Mouse (Mus musculus) bone marrow macrophage, adult 2 months (primary cell): ENCODE measurements around the gene Cnga3. TPM values are rescaled to one million over a fixed set of nuclear protein-coding genes. Genes with fewer than 3 reads are reported as not detected.

Source experiments
- H3K27ac ChIP-seq: 2 replicates; pipeline ENCODE4 v1.5.1; 2012; ENCODE audit warnings: low read depth, low read length; ENCODE audit not compliant: insufficient read depth
- H3K4me1 ChIP-seq: 2 replicates; pipeline ENCODE4 v1.6.1; 2012; ENCODE audit warnings: low read length; ENCODE audit not compliant: control insufficient read depth, insufficient read depth
- H3K4me3 ChIP-seq: 2 replicates; pipeline ENCODE4 v1.5.1; 2012; ENCODE audit warnings: mild to moderate bottlenecking, low read length, moderate library complexity; ENCODE audit not compliant: insufficient read depth
- CTCF ChIP-seq: IDR thresholded peaks from 2 replicates; pipeline ENCODE4 v1.5.1; 2012; ENCODE audit warnings: low read depth, mild to moderate bottlenecking, low read length, moderate library complexity
- POLR2A ChIP-seq: IDR thresholded peaks from 2 replicates; pipeline ENCODE4 v1.6.1; 2012; ENCODE audit warnings: mild to moderate bottlenecking, low read depth, low read length, borderline replicate concordance
- polyA plus RNA-seq: library from polyadenylated mRNA; stranded (reverse); fragments of >200 nt; gene quantifications from 2 replicates; pipeline ENCODE4 v1.2.4, GENCODE M21; 2012; ENCODE audit not compliant: missing spikeins, insufficient read depth, insufficient read length

Cnga3 gene
- polyA plus RNA-seq, 1 experiment, result not detected

DNA sequence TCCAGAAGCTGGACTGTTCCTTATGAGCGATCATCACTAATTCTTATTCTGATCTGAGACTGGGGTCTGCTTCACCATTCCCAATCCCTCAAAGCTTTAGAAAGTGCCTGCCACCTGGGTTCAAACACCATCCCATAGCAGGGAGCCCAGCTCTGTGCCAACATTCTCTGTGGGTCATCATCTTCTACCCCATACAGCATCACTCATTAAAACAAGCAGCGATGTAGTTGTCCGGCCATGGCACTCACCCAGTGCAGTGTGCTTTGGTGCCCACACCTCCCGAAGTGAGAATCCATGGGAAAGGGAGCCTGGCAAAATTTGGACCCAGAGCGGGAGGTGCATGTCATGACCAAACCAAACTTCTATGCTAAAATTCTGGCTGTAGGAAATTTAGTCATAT is 5.4 kb downstream of the Cnga3 start:
- Histone ChIP-seq H3K4me3 (no peak overlapping the region), H3K27ac (no peak overlapping the region), H3K4me1 (peaks cover 4% of the 10 kb centered on the region; the same call in 1 of the 2 replicates)
- TF ChIP-seq CTCF (no peak), POLR2A (no peak)

DNA sequence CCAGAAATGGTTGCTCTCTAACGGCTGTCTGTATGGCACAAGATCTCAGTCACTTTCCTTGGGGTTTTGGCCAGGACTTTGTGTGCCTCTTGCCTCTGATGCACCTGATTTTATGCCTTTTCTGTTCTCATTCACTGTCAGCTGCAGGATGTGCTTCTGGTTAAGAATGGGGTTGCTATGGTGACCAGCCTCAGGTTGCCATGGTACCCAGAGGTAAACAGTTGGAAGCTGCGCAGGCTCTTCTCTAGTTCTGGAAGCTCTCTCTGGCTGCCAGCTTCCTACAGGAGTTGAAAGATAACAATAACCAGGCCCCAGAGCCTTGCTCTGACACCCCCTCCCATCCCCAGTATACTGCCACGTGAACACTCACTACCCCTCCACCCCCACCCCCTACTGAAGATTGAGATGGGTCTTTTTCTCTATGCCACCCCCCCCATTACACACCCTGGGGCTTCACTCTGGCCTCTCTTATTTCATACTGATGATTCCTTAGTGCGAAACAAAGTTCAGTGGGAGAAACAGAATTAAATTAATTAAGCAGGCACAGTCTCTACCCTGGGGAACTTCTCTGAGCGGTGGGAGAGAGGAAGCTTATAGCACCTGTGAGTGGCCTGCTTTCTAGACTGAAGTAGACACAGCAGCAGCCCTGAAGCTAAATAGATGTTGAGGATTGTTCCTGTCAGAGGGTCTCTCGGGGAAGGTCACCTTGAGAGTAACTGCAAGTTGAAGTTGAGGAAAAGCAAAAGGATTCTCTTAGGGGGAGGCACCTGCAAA is 6.1 kb downstream of the Cnga3 start:
- Histone ChIP-seq H3K4me1 (peaks cover 4% of the 10 kb centered on the region; the same call in 1 of the 2 replicates), H3K4me3 (no peak overlapping the region), H3K27ac (no peak overlapping the region)
- TF ChIP-seq CTCF (no peak), POLR2A (no peak)

DNA sequence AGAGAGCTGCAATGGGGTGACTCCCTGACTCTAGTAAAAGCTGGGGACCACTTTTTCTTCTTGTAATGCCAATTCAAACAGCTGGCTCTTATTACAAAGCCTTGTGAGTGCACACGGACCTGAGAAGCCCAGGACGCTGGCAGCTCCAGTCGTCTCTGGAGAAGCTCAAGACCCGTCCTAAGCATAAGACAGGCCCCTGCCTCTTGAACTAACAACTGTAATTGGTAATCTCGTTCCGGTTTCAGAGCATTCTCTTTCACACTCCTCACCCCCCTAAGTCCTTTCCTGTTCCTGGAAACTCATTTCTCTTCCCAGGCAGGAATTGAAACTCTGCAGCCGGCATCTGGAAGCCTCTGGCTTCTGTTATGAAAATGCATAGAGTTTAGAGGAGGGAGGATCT is 7.8 kb downstream of the Cnga3 start:
- Histone ChIP-seq H3K4me1 (no peaks in the 10 kb centered on the region), H3K4me3 (no peak overlapping the region), H3K27ac (no peak overlapping the region)
- no peak for TF ChIP-seq POLR2A
- no peak for TF ChIP-seq CTCF

DNA sequence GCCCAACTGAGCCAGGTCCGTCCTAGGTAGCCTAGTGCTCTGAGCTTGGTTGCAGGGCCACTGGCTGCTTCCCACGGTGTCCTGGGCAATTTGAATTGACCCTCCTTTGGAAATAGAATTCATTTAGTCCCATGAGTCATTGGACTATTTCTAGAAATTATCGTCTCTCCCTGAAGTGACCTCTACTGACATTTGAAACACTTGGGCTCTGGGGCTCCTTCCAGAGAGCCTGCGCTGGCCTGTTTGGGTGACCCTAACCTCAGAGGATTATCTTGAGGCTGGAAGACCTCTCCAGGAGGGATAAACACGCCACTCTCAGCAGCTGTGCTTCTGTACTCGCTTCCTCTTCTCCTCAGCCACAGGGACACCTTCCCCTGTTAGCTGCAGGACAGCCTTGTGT is 16.2 kb downstream of the Cnga3 start:
- Histone ChIP-seq H3K4me3 (no peak overlapping the region), H3K4me1 (no peaks in the 10 kb centered on the region), H3K27ac (no peak overlapping the region)
- TF ChIP-seq POLR2A (no peak), CTCF (no peak)

DNA sequence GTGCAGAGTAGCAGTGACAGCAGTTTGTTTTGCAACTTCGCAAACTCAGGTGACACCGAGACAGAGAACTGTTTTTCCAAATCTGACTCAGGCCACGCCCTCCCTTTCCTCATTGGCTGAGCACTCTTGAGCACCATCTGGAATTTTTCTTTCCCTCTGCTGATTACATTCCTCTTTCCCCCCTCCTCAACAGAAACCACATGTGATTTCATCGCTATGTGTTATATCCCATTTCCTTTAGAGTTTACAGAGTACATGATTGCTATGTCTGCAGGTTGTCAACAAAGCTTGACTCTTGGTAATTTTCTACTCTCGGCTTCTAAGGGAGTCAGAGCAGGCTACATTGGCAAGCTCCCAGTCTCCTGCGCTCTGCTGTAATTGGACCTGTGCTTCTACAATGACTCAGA is 17.1 kb downstream of the Cnga3 start:
- Histone ChIP-seq H3K27ac (no peak overlapping the region), H3K4me3 (no peak overlapping the region), H3K4me1 (no peaks in the 10 kb centered on the region)

DNA sequence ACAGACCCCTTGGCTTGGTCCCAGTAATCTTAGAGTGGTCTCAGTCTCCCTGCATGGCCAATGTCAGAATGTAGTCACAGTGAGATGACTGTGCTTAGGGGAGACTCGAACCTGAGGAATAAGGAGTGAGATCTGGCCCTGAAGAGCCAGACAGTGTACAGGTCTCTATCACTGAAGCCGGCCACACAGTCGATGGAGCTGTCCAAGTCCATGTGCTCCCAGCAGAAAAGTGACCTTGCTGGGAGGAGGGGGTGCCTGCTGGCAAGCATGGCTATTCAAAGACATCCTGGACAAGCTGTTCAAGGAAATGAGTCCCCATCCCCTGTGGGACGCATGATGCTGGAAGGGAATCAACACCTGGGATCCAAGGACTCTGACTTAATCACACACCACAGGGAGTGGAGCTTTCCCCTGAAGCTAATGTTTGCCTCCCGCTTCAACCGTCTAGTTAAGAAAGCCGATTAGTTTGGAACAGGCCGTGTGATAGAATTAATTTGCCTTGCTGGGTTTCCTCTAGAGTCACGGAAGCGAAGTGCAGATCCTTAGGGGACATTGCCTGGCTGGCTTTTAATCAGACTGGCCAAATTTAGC is 24.9 kb downstream of the Cnga3 start:
- Histone ChIP-seq H3K4me1 (no peaks in the 10 kb centered on the region), H3K27ac (no peak overlapping the region), H3K4me3 (no peak overlapping the region)
- TF ChIP-seq CTCF (no peak), POLR2A (no peak)

More for the DNA sequence above, 17.1 kb downstream of the Cnga3 start:
- TF ChIP-seq CTCF, result no peak
- TF ChIP-seq POLR2A, result no peak

DNA sequence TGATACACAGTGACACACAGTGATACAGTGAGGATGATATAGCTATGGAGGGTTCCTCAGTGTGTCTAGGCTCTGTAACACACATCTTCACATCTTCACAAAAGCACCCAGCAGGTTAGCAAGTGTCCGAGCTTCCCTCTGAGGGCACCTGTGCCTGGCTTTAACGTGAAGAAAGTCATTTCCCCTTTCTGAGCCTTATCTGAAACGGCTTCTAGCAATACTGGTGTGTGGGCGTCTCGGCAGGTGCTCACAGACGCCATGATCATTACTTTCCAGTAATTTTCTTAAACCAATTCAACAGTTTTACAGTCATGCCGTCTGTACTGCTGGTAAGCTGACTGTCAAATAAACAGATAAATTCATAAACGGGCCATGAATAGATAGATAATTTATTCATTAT is 28.0 kb downstream of the Cnga3 start:
- Histone ChIP-seq H3K27ac (no peak overlapping the region), H3K4me1 (no peaks in the 10 kb centered on the region), H3K4me3 (no peak overlapping the region)
- TF ChIP-seq POLR2A, result no peak
- no peak for TF ChIP-seq CTCF

DNA sequence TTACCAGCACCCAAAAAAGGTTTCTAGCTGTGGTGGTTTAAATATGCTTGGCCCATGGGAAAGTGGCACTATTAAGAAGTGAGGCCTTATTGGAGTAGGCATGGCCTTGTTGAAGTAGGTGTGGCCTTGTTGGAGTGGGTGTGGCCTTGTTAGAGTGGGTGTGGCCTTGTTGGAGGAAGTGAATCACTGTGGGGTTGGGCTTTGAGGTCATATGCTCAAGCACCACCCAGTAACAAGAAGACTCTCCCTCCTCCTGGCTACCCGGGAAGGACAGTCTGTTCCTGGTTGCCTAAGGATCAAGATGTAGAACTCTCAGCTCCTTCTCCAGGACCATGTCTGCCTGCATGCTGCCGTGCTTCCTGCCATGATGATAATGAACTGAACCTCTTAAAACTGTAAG is 32.2 kb downstream of the Cnga3 start:
- H3K4me3 ChIP-seq, result no peak overlapping the region

DNA sequence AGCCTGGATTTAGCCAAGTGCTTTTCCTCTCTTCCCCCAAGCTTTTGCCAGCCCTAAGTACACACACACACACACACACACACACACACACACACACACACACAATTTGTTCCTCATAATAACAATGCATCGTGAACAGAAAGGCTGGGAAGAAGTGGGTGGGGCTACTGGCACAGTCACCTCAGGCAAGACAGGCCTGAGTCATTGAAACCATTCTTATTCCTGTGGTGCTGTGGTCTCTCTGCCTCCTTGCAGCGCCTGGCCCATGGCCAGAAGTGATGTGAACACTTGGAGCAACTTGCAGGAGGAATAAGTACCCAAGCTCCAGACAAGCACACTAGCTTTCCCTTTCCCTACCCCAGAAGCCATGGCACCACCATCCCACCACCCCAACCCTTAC is 34.2 kb downstream of the Cnga3 start:
- no peak overlapping the region for H3K27ac ChIP-seq
- H3K4me1 ChIP-seq, result peaks cover 4% of the 10 kb centered on the region
- no peak overlapping the region for H3K4me3 ChIP-seq
- TF ChIP-seq POLR2A (no peak), CTCF (no peak)

More for the DNA sequence above, 32.2 kb downstream of the Cnga3 start:
- TF ChIP-seq POLR2A (no peak), CTCF (no peak)
- H3K4me1 ChIP-seq, result peaks cover 4% of the 10 kb centered on the region
- no peak overlapping the region for H3K27ac ChIP-seq

DNA sequence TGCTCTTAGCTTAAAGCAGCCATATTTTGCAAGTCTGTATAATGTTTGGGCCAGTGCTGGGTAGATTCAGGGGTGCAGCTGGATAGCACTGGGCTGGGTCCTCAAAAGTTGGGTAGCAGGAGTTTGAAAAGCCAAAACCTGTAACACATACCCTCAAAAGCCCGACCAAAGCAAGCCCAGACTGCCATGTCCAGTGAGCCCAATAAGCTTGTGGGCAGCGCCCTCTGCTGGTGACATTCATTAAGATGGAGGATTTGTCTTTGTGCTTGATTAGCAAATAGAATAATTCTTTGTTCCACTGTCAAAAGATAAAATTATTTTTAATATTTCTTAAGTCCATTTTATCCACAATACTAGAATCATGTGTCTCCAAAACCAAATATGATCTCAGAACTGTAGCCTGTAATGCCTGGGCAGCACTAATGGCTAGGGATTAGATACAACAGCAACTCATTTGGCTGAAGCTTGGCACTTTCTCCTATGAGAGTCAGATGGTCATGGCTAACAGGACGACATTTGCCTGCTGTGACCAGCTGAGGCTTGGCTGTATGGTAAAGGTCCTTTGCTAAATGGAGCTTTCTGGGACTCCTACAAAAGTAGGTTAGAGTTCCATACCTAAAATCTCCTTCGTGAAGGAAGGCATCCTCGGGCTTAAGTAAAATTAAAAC is 36.5 kb downstream of the Cnga3 start:
- H3K27ac ChIP-seq, result no peak overlapping the region
- peak; percentile 80 for TF ChIP-seq CTCF
- no peak for TF ChIP-seq POLR2A
- no peak overlapping the region for H3K4me3 ChIP-seq
- peaks cover 4% of the 10 kb centered on the region for H3K4me1 ChIP-seq
